Mouse (Mus musculus): Measurements from ENCODE around the gene C3.

Gene C3

DNA sequence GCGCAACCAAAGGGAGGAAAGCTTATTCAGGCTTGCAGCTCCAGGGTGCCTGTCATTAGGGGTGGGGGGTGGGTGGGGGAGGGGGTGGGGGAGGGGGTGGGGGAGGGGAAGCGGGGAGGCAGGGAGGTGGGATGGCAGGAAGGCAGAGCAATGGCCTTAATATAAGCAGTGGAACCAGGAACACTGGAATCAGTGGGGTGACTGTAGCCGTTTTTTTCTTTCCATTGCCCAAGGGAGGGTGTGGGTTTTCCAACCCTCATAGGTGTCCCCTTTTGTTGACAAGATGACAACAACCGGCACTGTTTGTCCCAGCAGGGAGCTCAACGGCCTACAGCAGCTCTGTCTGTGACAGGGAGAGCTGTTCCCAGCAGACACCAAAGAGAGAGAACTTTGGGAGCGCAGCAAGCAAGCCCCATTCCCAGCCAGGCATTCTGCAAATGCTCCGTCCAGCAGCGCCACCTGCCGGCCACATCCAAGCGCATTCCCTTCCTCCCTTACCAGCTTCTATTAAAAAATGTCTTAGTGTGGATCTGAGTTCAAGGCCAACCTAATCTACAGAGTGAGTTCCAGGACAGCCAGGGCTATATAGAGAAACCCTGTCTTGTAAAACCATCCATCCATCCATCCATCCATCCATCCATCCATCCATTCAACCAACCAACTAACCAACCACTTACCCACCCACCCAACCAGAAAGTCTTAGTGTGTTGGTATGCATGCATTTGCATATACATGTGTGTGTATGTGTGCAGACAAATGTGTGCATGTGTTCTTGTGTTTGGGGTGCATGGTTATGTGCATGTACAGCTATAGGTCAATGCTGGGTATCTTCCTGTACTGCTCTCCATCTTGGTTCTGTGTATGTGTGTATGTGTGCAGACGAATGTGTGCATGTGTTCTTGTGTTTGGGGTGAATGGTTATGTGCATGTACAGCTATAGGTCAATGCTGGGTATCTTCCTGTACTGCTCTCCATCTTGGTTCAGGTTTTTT lies 60.8 kb downstream of the C3 start:
- peak; percentile 65 for DNase-seq (ENCODE audit: low spot score)
